Mouse (Mus musculus): Measurements from ENCODE around the gene E2f3.

DNA sequence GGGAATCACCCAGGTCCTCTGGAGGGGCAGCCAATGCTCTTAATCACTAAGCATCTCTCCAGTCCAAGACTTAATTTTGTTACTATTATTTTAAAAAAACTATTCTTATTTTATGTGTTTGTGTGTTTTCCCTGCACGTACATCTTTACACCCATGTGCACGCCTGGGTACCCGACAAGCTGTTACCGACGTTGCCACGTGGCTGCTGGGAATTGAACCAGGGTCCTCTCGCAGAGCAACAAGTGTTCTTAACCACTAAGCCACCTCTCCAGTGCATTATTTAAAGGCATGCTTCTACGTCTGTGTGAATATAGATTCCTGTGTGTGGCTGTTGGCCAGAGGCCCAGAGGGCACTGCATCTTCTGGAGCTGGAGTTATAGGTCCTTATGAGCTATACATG is 73.6 kb downstream of the E2f3 start:
- TF ChIP-seq CTCF (IDR thresholded peaks at IDR 0.05; ENCODE audit: low read depth): no peak
- TF ChIP-seq EP300 (IDR thresholded peaks at IDR 0.05; ENCODE audit: low read depth): no peak
